Mouse (Mus musculus) neural tube, embryonic 12.5 days (tissue): ENCODE data around the gene 2810408A11Rik. TPM values are rescaled to one million over a fixed set of nuclear protein-coding genes. Genes with fewer than 3 reads are reported as not detected.
"Not testable (repeated sequence)": the region's sequence is repeated elsewhere in the genome, so short reads cannot be mapped to it uniquely, and the experiment has no call there.

Experiments used
- ATAC-seq: fragments of 200-750 bp; cut with Nextera tagmentation; 2 replicates; pipeline ENCODE4 v1.8.0; 2017; ENCODE audit warnings: low read depth, mild to moderate bottlenecking, moderate TSS enrichment, moderate library complexity; ENCODE audit not compliant: low FRiP score
- H3K27ac ChIP-seq: fragments of 300-500 bp; sonication (generic); 2 replicates; pipeline ENCODE4 v1.5.1; 2016
- H3K27me3 ChIP-seq: fragments of 300-500 bp; sonication (generic); replicated peaks from 2 replicates; pipeline ENCODE4 v1.6.1; 2016; ENCODE audit warnings: mild to moderate bottlenecking
- H3K36me3 ChIP-seq: fragments of 300-500 bp; sonication (generic); 2 replicates; pipeline ENCODE4 v1.6.1; 2016; ENCODE audit warnings: mild to moderate bottlenecking
- H3K4me1 ChIP-seq: fragments of 300-500 bp; sonication (generic); 2 replicates; pipeline ENCODE4 v1.6.1; 2016
- H3K4me2 ChIP-seq: fragments of 300-500 bp; sonication (generic); replicated peaks from 2 replicates; pipeline ENCODE4 v1.6.1; 2016; ENCODE audit warnings: mild to moderate bottlenecking
- H3K4me3 ChIP-seq: fragments of 300-500 bp; sonication (generic); 2 replicates; pipeline ENCODE4 v1.5.1; 2016
- H3K9ac ChIP-seq: fragments of 300-500 bp; sonication (generic); 2 replicates; pipeline ENCODE4 v1.6.1; 2016; ENCODE audit warnings: mild to moderate bottlenecking
- H3K9me3 ChIP-seq: fragments of 300-500 bp; sonication (generic); 2 replicates; pipeline ENCODE4 v1.6.1; 2016; ENCODE audit warnings: mild to moderate bottlenecking
- WGBS: fragments of 180-500 bp; shearing (Covaris S2); methylation state at CpG from one replicate; pipeline ENCODE4 v1.1.7; 2016; 5-methylcytosine and 5-hydroxymethylcytosine counted together
- polyA plus RNA-seq: library from polyadenylated mRNA; unstranded; fragments of >200 nt; fragmentation: Nextera tagmentation; extraction: Ambion mirVana; gene quantifications from 2 replicates; pipeline ENCODE4 v1.2.1, GENCODE M21; 2016

2810408A11Rik gene
- polyA plus RNA-seq, 1 experiment from 2014 or later = 18.1 TPM

DNA sequence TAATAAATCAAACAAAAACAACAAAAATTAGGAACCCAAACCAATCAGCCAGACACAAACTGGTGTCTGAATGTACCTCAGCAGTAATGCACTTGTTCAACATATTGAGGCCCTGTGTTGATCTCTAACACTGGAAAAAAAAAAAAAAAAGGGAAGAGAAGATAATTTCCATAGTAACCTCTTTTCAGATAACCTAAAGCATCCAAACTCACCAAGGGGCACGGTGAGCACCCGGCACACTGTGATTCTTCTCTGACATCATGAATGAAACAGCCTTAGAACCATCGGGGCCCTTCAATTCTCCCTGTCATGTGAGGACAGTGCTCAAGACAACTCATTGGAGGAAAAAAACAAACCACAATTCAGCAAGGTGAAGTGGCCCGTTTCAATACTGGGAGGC, 28.9 kb upstream of the 2810408A11Rik start:
- no peak for ATAC-seq
- 83% methylated on average over 4 of the region's 4 CpGs for WGBS

DNA sequence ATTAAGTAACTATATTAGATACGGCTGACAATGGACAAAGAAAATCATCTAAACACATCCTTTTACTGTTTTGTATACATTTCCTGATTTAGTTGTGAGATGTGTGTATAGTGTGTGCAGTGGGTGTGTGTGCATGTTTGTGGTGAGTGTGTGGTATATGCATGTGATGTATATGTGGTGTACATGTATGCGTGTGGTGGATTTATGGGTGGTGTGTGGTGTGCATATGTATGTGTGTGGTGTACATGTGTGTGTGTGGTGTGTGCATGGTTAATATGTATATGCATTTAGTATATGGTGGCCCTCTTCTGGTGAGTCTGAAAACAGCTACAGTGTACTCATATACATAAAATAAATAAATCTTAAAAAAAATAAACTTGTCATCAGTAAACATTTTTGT, 26.7 kb upstream of the 2810408A11Rik start:
- 94% methylated on average over 2 of the region's 2 CpGs for WGBS
- Histone ChIP-seq H3K9ac (no peak overlapping the region), H3K27me3 (no peaks in the 10 kb centered on the region), H3K36me3 (no peaks in the 10 kb centered on the region), H3K4me2 (no peak overlapping the region), H3K4me3 (no peak overlapping the region), H3K4me1 (no peaks in the 10 kb centered on the region), H3K27ac (no peak overlapping the region), H3K9me3 (no peaks in the 10 kb centered on the region)
- no peak for ATAC-seq

More for the DNA sequence above, 28.9 kb upstream of the 2810408A11Rik start:
- Histone ChIP-seq H3K27me3 (no peaks in the 10 kb centered on the region), H3K4me1 (peaks cover 4% of the 10 kb centered on the region; the same call in 1 of the 2 replicates), H3K4me3 (no peak overlapping the region), H3K9me3 (no peaks in the 10 kb centered on the region), H3K36me3 (no peaks in the 10 kb centered on the region), H3K9ac (no peak overlapping the region), H3K4me2 (no peak overlapping the region), H3K27ac (no peak overlapping the region)

DNA sequence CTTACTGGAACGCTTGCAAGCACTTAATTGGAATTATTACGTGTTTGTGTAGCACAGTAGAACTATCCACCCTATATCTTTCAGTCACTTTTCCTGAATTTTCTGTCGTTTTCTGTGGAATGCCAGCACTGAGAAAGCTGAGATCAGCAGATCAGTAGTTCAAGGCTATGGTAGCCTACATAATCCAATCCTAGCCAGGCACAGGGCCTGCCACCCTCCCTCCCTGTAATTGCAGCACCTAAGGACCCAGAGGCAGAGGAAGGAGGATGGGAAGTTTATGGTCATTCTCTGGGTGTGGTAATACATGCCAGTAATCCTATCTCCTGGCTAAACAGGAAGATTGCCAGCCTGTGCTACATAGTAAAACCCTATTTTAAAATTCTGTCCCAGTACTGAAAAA, 22.0 kb upstream of the 2810408A11Rik start:
- Histone ChIP-seq H3K27me3 (no peaks in the 10 kb centered on the region), H3K27ac (no peak overlapping the region), H3K4me1 (peaks cover 11% of the 10 kb centered on the region), H3K4me2 (peak overlapping the region; percentile 93; the same call in 1 of the 2 replicates), H3K36me3 (peaks cover 15% of the 10 kb centered on the region), H3K9me3 (no peaks in the 10 kb centered on the region), H3K9ac (no peak overlapping the region), H3K4me3 (no peak overlapping the region)
- WGBS = 69% methylated on average over 3 of the region's 3 CpGs
- no peak for ATAC-seq

DNA sequence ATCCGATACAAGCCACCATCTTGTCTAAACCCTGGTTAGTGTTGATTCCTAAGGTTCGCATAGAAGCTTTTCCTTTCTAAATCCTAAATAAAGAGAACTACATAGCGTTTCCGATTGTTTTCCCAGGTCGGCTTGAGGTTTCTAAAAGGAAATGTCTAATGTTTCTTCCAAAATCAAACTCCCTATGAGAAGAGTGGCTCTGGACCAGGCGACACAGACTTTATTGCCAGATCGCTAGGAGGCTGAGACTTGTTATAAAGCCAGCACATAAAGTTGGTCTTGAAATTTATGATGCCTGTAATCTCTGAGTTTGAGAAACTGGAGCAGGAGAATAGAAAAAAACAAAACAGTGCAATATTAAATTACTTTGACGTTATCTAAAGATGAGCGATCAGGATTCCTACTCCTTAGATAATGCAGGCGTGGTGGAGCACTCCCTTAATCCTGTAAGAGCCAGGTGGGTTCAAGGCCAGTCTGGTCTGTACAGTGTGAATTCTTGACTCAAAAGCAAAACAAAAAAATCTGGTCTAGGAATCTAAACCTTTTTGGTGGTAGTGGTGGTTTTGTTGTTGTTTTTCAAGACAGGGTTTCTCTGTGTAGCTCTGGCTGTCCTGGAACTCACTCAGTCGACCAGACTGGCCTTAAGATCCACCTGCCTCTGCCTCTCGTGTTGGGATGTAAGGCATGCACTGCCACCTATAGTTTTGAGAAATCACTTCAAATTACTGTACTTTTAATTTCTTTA, 21.4 kb upstream of the 2810408A11Rik start:
- Histone ChIP-seq H3K4me1 (peaks cover 11% of the 10 kb centered on the region), H3K27me3 (no peaks in the 10 kb centered on the region), H3K9ac (peak overlapping the region; percentile 53), H3K9me3 (no peaks in the 10 kb centered on the region), H3K4me3 (peak overlapping the region; percentile 97), H3K36me3 (peaks cover 22% of the 10 kb centered on the region), H3K27ac (peak overlapping the region; percentile 89), H3K4me2 (peak overlapping the region; percentile 93)
- no peak for ATAC-seq
- WGBS = 4% methylated on average over 12 of the region's 12 CpGs

DNA sequence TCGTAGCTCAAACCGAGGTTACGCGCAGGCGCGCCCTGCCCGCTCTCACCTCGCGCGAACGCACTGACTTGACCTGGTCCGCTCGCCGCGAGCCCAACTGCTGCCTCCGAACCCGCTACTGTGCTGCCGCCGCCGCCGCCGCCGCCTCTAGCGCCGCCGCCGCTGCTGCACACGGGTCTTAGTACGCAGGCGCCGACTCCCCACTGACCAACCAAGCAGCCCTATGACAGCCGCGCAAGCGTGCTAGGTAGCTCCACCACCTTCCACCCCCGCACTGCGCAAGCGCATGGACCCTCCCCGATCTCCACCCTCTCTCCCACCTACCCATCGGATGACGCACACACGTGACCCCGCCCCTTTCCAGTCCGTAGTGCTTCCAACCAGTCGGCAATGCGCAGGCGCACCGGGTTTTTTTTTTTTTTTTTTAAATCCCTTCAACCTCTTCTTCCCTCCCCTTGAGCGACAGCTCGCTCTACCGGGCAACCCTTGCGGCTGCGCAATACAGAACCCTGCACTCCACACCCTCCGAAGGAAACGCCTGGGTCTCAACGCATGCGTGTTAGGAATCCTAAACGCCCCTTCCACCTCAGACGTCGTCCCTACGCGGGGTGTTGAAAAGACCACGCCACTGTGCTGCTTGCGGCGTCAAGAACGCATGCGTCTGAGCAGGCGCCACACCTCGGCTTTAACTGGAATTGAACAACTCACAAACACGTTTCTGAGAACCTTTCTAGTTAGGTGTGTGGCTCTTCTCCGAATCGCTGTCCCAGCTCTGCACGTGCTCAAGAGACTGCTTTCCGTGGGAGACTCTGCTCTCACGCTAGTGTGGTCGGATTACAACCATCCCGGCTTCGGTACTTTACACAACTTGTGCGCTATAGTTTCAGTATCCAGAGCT, 20.6 kb upstream of the 2810408A11Rik start, which contains the start of gene Eif5a:
Gene Eif5a, minus strand, starts transcription at position 845 of the 898 bp plus-strand sequence.
- ATAC-seq = peak; percentile 94
- H3K36me3 ChIP-seq = peaks cover 30% of the 10 kb centered on the region
- under 1% methylated on average over 78 of the region's 78 CpGs for WGBS
- peak within 1 kb of the TSS; percentile 97 for H3K4me3 ChIP-seq
- H3K27me3 ChIP-seq = no peaks in the 10 kb centered on the region
- peak within 1 kb of the TSS; percentile 95 for H3K9ac ChIP-seq
- peak within 1 kb of the TSS; percentile 89 for H3K27ac ChIP-seq
- peak within 1 kb of the TSS; percentile 93 for H3K4me2 ChIP-seq
- H3K4me1 ChIP-seq = peaks cover 12% of the 10 kb centered on the region
- no peaks in the 10 kb centered on the region for H3K9me3 ChIP-seq

DNA sequence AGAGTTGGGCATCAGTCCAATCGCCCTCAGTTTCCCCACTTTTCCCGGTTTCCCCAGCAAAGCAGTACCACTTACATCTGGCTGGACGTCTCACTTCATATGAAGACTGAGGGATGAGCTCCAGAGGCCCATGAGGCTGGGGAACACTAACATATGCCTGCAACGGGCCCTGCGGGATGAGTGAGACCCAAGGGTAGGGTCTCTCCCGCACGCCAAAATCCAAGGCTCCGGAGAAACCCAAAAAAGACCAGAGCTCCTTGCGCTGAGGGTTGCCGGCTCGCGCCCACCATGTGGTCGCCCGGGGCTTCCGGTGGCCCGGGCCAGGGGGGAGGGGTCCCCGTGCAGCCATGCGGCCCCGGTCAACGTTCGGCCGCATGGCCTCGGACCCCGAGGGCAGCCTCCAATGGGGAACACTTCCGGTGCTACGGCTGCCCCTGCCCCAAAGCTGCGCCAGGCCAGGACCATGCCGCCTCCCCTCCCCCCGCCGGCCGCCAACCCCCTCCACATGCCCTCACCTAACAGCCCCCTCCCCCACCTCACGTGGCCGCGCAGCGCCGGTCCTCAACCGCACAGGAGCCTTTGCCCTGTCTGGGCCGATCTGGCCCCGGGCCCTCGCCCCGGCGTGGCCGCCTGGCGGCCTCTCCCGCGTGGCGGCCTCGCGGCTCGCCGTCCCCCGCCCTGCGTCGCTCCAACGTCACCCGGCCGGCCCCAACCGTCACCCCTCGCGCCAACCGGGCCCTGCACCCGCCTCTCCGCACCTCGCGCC, 19.7 kb upstream of the 2810408A11Rik start:
- H3K27ac ChIP-seq = peak overlapping the region; percentile 84
- no peaks in the 10 kb centered on the region for H3K27me3 ChIP-seq
- ATAC-seq = peak; percentile 27
- peaks cover 39% of the 10 kb centered on the region for H3K36me3 ChIP-seq
- WGBS = 1% methylated on average over 63 of the region's 65 CpGs
- peak overlapping the region; percentile 97 for H3K4me3 ChIP-seq
- peak overlapping the region; percentile 93 for H3K4me2 ChIP-seq
- H3K9ac ChIP-seq = peak overlapping the region; percentile 95
- H3K4me1 ChIP-seq = peaks cover 21% of the 10 kb centered on the region
- H3K9me3 ChIP-seq = no peaks in the 10 kb centered on the region

DNA sequence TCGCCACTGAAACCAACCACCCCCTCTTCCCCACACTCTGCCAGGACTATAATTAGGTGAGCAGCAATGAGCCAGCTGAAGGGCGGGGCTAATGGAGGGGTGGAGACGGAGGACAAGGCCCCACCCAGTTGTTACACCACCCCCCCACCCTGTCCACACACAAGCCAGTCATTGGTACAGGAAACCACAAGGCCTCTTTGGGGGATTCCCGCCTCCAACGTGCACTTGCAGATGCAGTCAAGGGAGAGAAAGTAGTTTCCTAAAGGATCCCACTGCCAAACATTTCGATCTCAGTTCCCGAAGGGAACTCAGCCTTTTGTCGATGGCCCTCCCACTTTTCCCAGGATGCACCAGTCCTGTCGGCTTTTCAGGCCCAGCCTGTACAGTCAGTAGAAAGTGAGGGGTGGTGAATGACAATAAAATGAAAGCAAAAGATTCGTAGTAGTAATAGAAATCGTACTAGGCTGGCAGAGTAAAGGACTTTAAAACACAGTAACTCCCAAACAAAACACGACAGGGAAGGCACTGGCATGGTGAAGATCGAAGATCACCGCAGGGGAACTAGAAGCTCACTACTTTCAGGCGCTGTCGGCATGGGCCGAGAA, 19.0 kb upstream of the 2810408A11Rik start:
- Histone ChIP-seq H3K9ac (peak overlapping the region; percentile 95), H3K27ac (peak overlapping the region; percentile 84), H3K4me1 (peaks cover 28% of the 10 kb centered on the region), H3K36me3 (peaks cover 46% of the 10 kb centered on the region), H3K9me3 (no peaks in the 10 kb centered on the region), H3K4me3 (peak overlapping the region; percentile 97), H3K27me3 (no peaks in the 10 kb centered on the region), H3K4me2 (peak overlapping the region; percentile 93)
- ATAC-seq = no peak
- 1% methylated on average over 17 of the region's 17 CpGs for WGBS

DNA sequence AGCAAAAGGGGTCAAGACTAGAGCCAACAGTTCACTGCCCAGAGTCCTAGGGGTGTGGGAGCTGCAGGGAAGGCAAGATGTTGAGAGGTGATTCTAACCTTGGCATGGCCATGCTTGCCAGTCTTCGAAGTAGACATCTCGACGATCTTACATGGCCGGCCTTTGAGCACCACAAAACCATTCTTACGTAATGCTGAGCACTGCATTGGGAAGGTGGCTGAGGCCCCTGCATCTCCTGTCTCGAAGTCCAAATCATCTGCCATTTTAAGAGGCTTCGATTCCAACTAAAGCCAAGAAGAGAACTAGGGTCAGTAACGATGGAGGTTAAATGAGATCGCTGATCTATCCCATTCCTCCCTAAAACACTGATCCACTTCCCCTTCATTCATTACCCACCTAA, 18.3 kb upstream of the 2810408A11Rik start:
- 85% methylated on average over 9 of the region's 9 CpGs for WGBS
- Histone ChIP-seq H3K4me3 (peak overlapping the region; percentile 97), H3K36me3 (peaks cover 46% of the 10 kb centered on the region), H3K9me3 (no peaks in the 10 kb centered on the region), H3K27ac (no peak overlapping the region), H3K27me3 (no peaks in the 10 kb centered on the region), H3K4me1 (peaks cover 33% of the 10 kb centered on the region), H3K4me2 (peak overlapping the region; percentile 93), H3K9ac (peak overlapping the region; percentile 95)
- no peak for ATAC-seq

DNA sequence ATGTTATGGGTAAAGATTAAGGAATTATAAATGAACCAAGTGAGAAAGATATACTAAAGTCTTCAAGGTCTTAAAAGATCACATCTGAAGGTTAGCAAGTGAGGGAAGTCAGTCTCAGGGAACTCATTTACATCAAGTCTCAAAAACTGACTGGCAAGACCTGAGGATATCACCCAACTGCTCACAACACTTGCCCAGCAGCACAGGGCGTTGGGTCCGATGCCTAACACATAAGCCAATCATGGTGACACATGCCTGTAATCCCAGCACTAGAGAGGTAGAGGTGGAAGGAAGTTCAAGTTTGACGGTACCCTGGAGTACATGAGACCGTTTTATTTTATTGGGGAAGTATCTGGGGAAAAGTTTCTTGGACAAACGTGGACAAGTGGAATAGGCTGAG, 17.3 kb upstream of the 2810408A11Rik start:
- no peak for ATAC-seq
- H3K27me3 ChIP-seq = no peaks in the 10 kb centered on the region
- no peaks in the 10 kb centered on the region for H3K9me3 ChIP-seq
- no peak overlapping the region for H3K27ac ChIP-seq
- no peak overlapping the region for H3K4me2 ChIP-seq
- peaks cover 37% of the 10 kb centered on the region for H3K4me1 ChIP-seq
- no peak overlapping the region for H3K9ac ChIP-seq
- peaks cover 48% of the 10 kb centered on the region for H3K36me3 ChIP-seq
- WGBS = 88% methylated on average over 5 of the region's 5 CpGs
- no peak overlapping the region for H3K4me3 ChIP-seq

DNA sequence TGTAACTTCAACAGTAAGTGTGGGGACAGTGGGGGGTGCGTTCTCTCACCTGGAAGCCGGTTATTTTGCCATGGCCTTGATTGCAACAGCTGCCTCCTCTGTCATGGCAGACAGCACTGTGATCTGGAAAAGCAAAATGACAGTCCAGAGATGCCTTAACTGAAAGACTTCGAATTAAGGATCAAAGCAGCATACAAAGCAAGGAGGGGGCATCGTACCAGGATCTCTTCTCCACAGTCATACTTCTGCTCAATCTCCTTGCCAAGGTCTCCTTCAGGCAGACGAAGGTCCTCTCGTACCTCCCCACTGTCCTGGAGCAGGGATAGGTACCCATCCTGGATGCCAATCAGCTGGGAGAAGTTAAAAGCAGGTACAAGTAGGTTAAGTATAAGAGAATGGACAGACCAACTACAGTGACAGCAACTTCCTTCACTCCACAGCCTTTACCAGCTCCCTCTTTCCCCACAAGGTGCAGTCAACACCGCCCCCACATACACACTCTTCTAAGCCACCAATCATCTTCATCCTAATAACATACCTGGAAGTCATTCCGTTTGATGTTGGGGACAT, 16.7 kb upstream of the 2810408A11Rik start:
- no peak overlapping the region for H3K4me3 ChIP-seq
- WGBS = 84% methylated on average over 8 of the region's 8 CpGs
- peaks cover 54% of the 10 kb centered on the region for H3K36me3 ChIP-seq

DNA sequence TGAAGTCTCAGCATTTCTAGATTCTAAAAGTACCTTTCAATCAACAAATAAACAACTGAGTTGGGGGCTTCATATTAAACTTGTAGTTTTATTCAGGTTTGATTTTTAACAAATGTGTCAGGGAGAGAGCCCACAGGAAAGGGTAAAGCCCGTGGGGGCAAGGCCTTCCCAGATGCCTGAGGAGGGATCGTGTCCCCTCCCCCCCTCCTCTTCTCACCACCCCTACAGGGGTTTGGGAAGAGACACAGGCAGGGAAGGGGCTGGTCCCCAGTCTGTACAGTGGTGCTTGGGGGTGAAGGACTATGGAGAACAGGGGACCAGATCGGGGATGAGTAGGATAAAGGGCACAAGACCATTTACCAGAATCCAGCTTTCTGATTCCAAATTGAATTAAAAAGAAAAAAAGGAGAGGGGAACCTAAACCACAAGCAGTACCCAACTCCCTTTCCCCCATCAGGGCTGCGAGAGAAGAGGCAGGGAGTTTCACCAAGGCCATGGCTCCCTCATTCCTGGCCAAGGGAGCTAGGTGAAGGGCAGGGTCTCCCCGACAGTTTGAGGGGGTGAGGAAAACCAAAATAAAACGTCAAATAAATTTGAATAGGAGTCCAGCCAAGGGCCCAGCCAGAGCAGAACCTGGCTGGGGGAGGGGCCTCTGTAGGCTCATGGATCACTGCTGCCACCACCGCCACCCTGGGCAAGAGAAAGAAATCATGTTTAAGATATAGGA, 16.0 kb upstream of the 2810408A11Rik start:
- not testable (repeated sequence) for ATAC-seq, H3K4me2 ChIP-seq, H3K27ac ChIP-seq, H3K27me3 ChIP-seq, H3K9me3 ChIP-seq, H3K9ac ChIP-seq, H3K4me3 ChIP-seq
- H3K36me3 ChIP-seq = peaks cover 61% of the 10 kb centered on the region
- peaks cover 41% of the 10 kb centered on the region for H3K4me1 ChIP-seq
- WGBS = 65% methylated on average over 7 of the region's 7 CpGs

More for the DNA sequence above, 16.7 kb upstream of the 2810408A11Rik start:
- Histone ChIP-seq H3K27ac (no peak overlapping the region), H3K4me1 (peaks cover 41% of the 10 kb centered on the region), H3K9ac (no peak overlapping the region), H3K9me3 (no peaks in the 10 kb centered on the region), H3K4me2 (no peak overlapping the region), H3K27me3 (no peaks in the 10 kb centered on the region)
- ATAC-seq = no peak
